Mouse (Mus musculus) E14TG2a.4 (cell line): ENCODE results near the gene Slc7a11.

Experiments
- CTCF ChIP-seq: conservative IDR thresholded peaks from 2 replicates; pipeline ENCODE4 v1.5.1; 2014; ENCODE audit warnings: low read length
- POU5F1 ChIP-seq: IDR thresholded peaks from 2 replicates; pipeline ENCODE4 v1.6.1; 2014; ENCODE audit warnings: low read length, borderline replicate concordance

GRCm38 (mm10) chr3:50421480-50422277 is 21.7 kb downstream of the Slc7a11 start:
- TF ChIP-seq CTCF: no peak
- no peak for TF ChIP-seq POU5F1
